Mouse (Mus musculus) stomach, embryonic 16.5 days (tissue): ENCODE measurements around the gene Apold1. TPM values are rescaled to one million over a fixed set of nuclear protein-coding genes. Genes with fewer than 3 reads are reported as not detected.

Source experiments
- ATAC-seq: fragments of 200-750 bp; cut with Nextera tagmentation; 2 replicates; pipeline ENCODE4 v1.8.0; 2017; ENCODE audit warnings: moderate number of reproducible peaks, moderate TSS enrichment; ENCODE audit not compliant: insufficient read depth, low FRiP score
- H3K27ac ChIP-seq: fragments of 300-500 bp; sonication (generic); 2 replicates; pipeline ENCODE4 v1.5.1; 2014; ENCODE audit warnings: low read length
- H3K27me3 ChIP-seq: fragments of 300-500 bp; sonication (generic); 2 replicates; pipeline ENCODE4 v1.6.1; 2014; ENCODE audit warnings: low read length, control low read depth, mixed read lengths; ENCODE audit not compliant: control insufficient read depth, insufficient read depth
- H3K36me3 ChIP-seq: fragments of 300-500 bp; sonication (generic); 2 replicates; pipeline ENCODE4 v1.6.1; 2014; ENCODE audit warnings: low read length; ENCODE audit not compliant: control insufficient read depth, insufficient read depth
- H3K4me1 ChIP-seq: fragments of 300-500 bp; sonication (generic); 2 replicates; pipeline ENCODE4 v1.6.1; 2014; ENCODE audit warnings: low read length, control low read depth, mixed read lengths; ENCODE audit not compliant: control insufficient read depth, insufficient read depth
- H3K4me2 ChIP-seq: fragments of 300-500 bp; sonication (generic); 2 replicates; pipeline ENCODE4 v1.6.1; 2014; ENCODE audit warnings: low read depth, low read length, mixed read lengths
- H3K4me3 ChIP-seq: fragments of 300-500 bp; sonication (generic); replicated peaks from 2 replicates; pipeline ENCODE4 v1.5.1; 2014; ENCODE audit warnings: mild to moderate bottlenecking, low read length
- H3K9ac ChIP-seq: fragments of 300-500 bp; sonication (generic); 2 replicates; pipeline ENCODE4 v1.6.1; 2014; ENCODE audit warnings: low read length
- H3K9me3 ChIP-seq: fragments of 300-500 bp; sonication (generic); replicated peaks from 2 replicates; pipeline ENCODE4 v1.6.1; 2016; ENCODE audit warnings: low read length, control low read depth; ENCODE audit not compliant: control insufficient read depth
- WGBS: fragments of 180-500 bp; shearing (Covaris S2); extraction: QIAGEN DNeasy Blood & Tissue Kit; methylation state at CpG from one replicate; pipeline ENCODE4 v1.1.7; 2014; 5-methylcytosine and 5-hydroxymethylcytosine counted together
- polyA plus RNA-seq: library from polyadenylated mRNA; unstranded; fragments of >200 nt; fragmentation: Nextera tagmentation; extraction: Ambion mirVana; gene quantifications from 2 replicates; pipeline ENCODE4 v1.2.1, GENCODE M21; 2015

Gene Apold1
- polyA plus RNA-seq, 1 experiment from 2014 or later, result 2.9 TPM

GRCm38 (mm10) chr6:134947311-134948087 is 34.0 kb upstream of the Apold1 start:
- H3K36me3 ChIP-seq, result no peaks in the 10 kb centered on the region
- WGBS, result 46% methylated on average over 13 of the region's 13 CpGs
- no peaks in the 10 kb centered on the region for H3K9me3 ChIP-seq
- H3K4me3 ChIP-seq, result no peak overlapping the region
- no peaks in the 10 kb centered on the region for H3K27me3 ChIP-seq
- no peak overlapping the region for H3K4me2 ChIP-seq
- no peak overlapping the region for H3K9ac ChIP-seq
- no peak overlapping the region for H3K27ac ChIP-seq
- no peaks in the 10 kb centered on the region for H3K4me1 ChIP-seq
- no peak for ATAC-seq

- H3K36me3 ChIP-seq, result no peaks in the 10 kb centered on the region
- no peaks in the 10 kb centered on the region for H3K9me3 ChIP-seq
- H3K4me3 ChIP-seq, result no peak overlapping the region
- 71% methylated on average over 11 of the region's 11 CpGs for WGBS
- no peak for ATAC-seq
- no peaks in the 10 kb centered on the region for H3K27me3 ChIP-seq
- H3K9ac ChIP-seq, result no peak overlapping the region
- H3K27ac ChIP-seq, result no peak overlapping the region
- no peaks in the 10 kb centered on the region for H3K4me1 ChIP-seq
- no peak overlapping the region for H3K4me2 ChIP-seq
These were observed 32.9 kb upstream of the Apold1 start for GRCm38 (mm10) chr6:134948522-134949061.

- no peaks in the 10 kb centered on the region for H3K27me3 ChIP-seq
- no peak overlapping the region for H3K27ac ChIP-seq
- H3K4me3 ChIP-seq, result no peak overlapping the region
- no peak for ATAC-seq
- H3K4me1 ChIP-seq, result no peaks in the 10 kb centered on the region
- H3K9ac ChIP-seq, result no peak overlapping the region
- no peaks in the 10 kb centered on the region for H3K36me3 ChIP-seq
- no peak overlapping the region for H3K4me2 ChIP-seq
- H3K9me3 ChIP-seq, result no peaks in the 10 kb centered on the region
- WGBS, result 86% methylated on average over 3 of the region's 3 CpGs
These were observed 32.3 kb upstream of the Apold1 start for GRCm38 (mm10) chr6:134949241-134949640.

- no peaks in the 10 kb centered on the region for H3K36me3 ChIP-seq
- H3K9me3 ChIP-seq, result no peaks in the 10 kb centered on the region
- no peaks in the 10 kb centered on the region for H3K27me3 ChIP-seq
- no peak overlapping the region for H3K4me2 ChIP-seq
- no peaks in the 10 kb centered on the region for H3K4me1 ChIP-seq
- H3K9ac ChIP-seq, result no peak overlapping the region
- H3K4me3 ChIP-seq, result no peak overlapping the region
- 80% methylated on average over 5 of the region's 5 CpGs for WGBS
- H3K27ac ChIP-seq, result no peak overlapping the region
- no peak for ATAC-seq
These were observed 30.2 kb upstream of the Apold1 start for GRCm38 (mm10) chr6:134951364-134951763.

- H3K4me1 ChIP-seq, result no peaks in the 10 kb centered on the region
- H3K27ac ChIP-seq, result no peak overlapping the region
- no peak for ATAC-seq
- no peak overlapping the region for H3K4me2 ChIP-seq
- H3K27me3 ChIP-seq, result no peaks in the 10 kb centered on the region
- 65% methylated on average over 11 of the region's 11 CpGs for WGBS
- H3K9ac ChIP-seq, result no peak overlapping the region
- no peaks in the 10 kb centered on the region for H3K9me3 ChIP-seq
- H3K4me3 ChIP-seq, result no peak overlapping the region
- H3K36me3 ChIP-seq, result no peaks in the 10 kb centered on the region
These were observed 27.5 kb upstream of the Apold1 start for GRCm38 (mm10) chr6:134953976-134954375.

- 85% methylated on average over 4 of the region's 4 CpGs for WGBS
- ATAC-seq, result no peak
- H3K4me2 ChIP-seq, result no peak overlapping the region
- H3K4me1 ChIP-seq, result no peaks in the 10 kb centered on the region
- no peak overlapping the region for H3K9ac ChIP-seq
- no peak overlapping the region for H3K27ac ChIP-seq
- H3K27me3 ChIP-seq, result no peaks in the 10 kb centered on the region
- H3K36me3 ChIP-seq, result no peaks in the 10 kb centered on the region
- no peaks in the 10 kb centered on the region for H3K9me3 ChIP-seq
- H3K4me3 ChIP-seq, result no peak overlapping the region
These were observed 25.1 kb upstream of the Apold1 start for GRCm38 (mm10) chr6:134956388-134956787.

GRCm38 (mm10) chr6:134961286-134961685 is 20.2 kb upstream of the Apold1 start:
- ATAC-seq, result no peak
- Histone ChIP-seq H3K27ac (no peak overlapping the region), H3K4me3 (no peak overlapping the region), H3K9ac (no peak overlapping the region), H3K36me3 (no peaks in the 10 kb centered on the region), H3K27me3 (no peaks in the 10 kb centered on the region), H3K4me1 (no peaks in the 10 kb centered on the region), H3K9me3 (no peaks in the 10 kb centered on the region), H3K4me2 (no peak overlapping the region)
- 63% methylated on average over 5 of the region's 5 CpGs for WGBS

- WGBS, result 35% methylated on average over 9 of the region's 9 CpGs
- no peaks in the 10 kb centered on the region for H3K9me3 ChIP-seq
- ATAC-seq, result no peak
- no peak overlapping the region for H3K4me2 ChIP-seq
- H3K9ac ChIP-seq, result no peak overlapping the region
- no peak overlapping the region for H3K27ac ChIP-seq
- no peaks in the 10 kb centered on the region for H3K27me3 ChIP-seq
- no peaks in the 10 kb centered on the region for H3K36me3 ChIP-seq
- H3K4me3 ChIP-seq, result no peak overlapping the region
- H3K4me1 ChIP-seq, result no peaks in the 10 kb centered on the region
These were observed 19.5 kb upstream of the Apold1 start for GRCm38 (mm10) chr6:134961858-134962517.

- Histone ChIP-seq H3K4me2 (no peak overlapping the region), H3K4me3 (no peak overlapping the region), H3K9me3 (no peaks in the 10 kb centered on the region), H3K27me3 (no peaks in the 10 kb centered on the region), H3K4me1 (no peaks in the 10 kb centered on the region), H3K27ac (no peak overlapping the region), H3K36me3 (no peaks in the 10 kb centered on the region), H3K9ac (no peak overlapping the region)
- WGBS, result 64% methylated on average over 5 of the region's 5 CpGs
- no peak for ATAC-seq
These were observed 19.0 kb upstream of the Apold1 start for GRCm38 (mm10) chr6:134962518-134962893.
